Mouse (Mus musculus): ENCODE data around the gene Pnp. TPM values are rescaled to one million over a fixed set of nuclear protein-coding genes. Genes with fewer than 3 reads are reported as not detected.
"Not testable (repeated sequence)": the region's sequence is repeated elsewhere in the genome, so short reads cannot be mapped to it uniquely, and the experiment has no call there.

Pnp gene
- total and polyA plus RNA-seq, 2 experiments from 2014 or later = 14.4 to 35.9 TPM

- H3K9me3 ChIP-seq (ENCODE audit: low read length) = no peaks in the 10 kb centered on the region
- peak overlapping the region; percentile 21; the same call in 1 of the 2 replicates for H3K27ac ChIP-seq (ENCODE audit: low read depth, low read length)
- H3K27me3 ChIP-seq (ENCODE audit: insufficient read depth, low read length) = no peaks in the 10 kb centered on the region
- 17% methylated on average over 18 of the region's 19 CpGs for WGBS
- H3K4me2 ChIP-seq (ENCODE audit: low read depth, low read length, poor library complexity, severe bottlenecking) = peak overlapping the region; percentile 85
- peak overlapping the region; percentile 62 for H3K9ac ChIP-seq (replicated peaks; ENCODE audit: low read length, poor library complexity, severe bottlenecking)
- peak; percentile 60 for DNase-seq (ENCODE audit: low spot score)
- no peaks in the 10 kb centered on the region for H3K36me3 ChIP-seq (ENCODE audit: insufficient read depth, low read length)
- TF ChIP-seq CTCF (IDR thresholded peaks at IDR 0.05) = no peak
- peak overlapping the region; percentile 56 for H3K4me3 ChIP-seq (ENCODE audit: low read depth, low read length)
- H3K4me1 ChIP-seq (ENCODE audit: insufficient read depth, low read length) = no peaks in the 10 kb centered on the region
- ATAC-seq (ENCODE audit: low FRiP score) = peak; percentile 32
Measured at GRCm38 (mm10) chr14:50895985-50896746, 34.7 kb upstream of the Pnp start.

GRCm38 (mm10) chr14:50896747-50897373 is 34.0 kb upstream of the Pnp start:
- WGBS = 16% methylated on average over 23 of the region's 23 CpGs
- H3K4me1 ChIP-seq (ENCODE audit: insufficient read depth, low read length) = no peaks in the 10 kb centered on the region
- H3K9me3 ChIP-seq (ENCODE audit: low read length) = no peaks in the 10 kb centered on the region
- no peaks in the 10 kb centered on the region for H3K36me3 ChIP-seq (ENCODE audit: insufficient read depth, low read length)
- H3K4me3 ChIP-seq (ENCODE audit: low read depth, low read length) = peak overlapping the region; percentile 56
- ATAC-seq (ENCODE audit: low FRiP score) (peak; percentile 72), DNase-seq (ENCODE audit: low spot score) (peak; percentile 19)
- no peaks in the 10 kb centered on the region for H3K27me3 ChIP-seq (ENCODE audit: insufficient read depth, low read length)
- peak overlapping the region; percentile 62 for H3K9ac ChIP-seq (replicated peaks; ENCODE audit: low read length, poor library complexity, severe bottlenecking)
- peak overlapping the region; percentile 85 for H3K4me2 ChIP-seq (ENCODE audit: low read depth, low read length, poor library complexity, severe bottlenecking)
- peak overlapping the region; percentile 21 for H3K27ac ChIP-seq (ENCODE audit: low read depth, low read length)
- no peak for TF ChIP-seq CTCF (IDR thresholded peaks at IDR 0.05)

DNA sequence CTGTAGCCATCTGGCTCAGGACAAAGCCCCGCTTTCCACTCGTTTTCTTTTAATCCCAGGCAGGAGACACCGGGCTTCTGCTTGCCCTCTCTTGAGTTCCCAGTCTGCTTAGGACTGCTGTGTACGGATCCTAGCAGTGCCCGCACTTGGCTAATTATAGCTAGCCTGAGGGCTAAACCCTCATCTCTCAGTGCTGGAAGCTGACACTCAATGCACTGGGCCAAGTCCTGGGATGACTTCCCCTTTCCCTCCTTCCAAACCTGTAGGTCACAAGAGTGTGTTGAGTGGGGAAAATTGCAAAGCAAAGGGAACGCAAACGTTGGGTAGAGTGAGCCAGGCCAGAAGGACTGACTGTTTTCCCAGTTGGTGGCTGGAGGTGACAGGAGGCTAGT is 33.5 kb upstream of the Pnp start, which contains the start of gene Klhl33:
TSS of gene Klhl33 (minus strand) at position 134 of the 392 bp plus-strand sequence.
- no peak for TF ChIP-seq CTCF (IDR thresholded peaks at IDR 0.05)
- 37% methylated on average over 7 of the region's 7 CpGs for WGBS
- Histone ChIP-seq H3K4me2 (ENCODE audit: low read depth, low read length, poor library complexity, severe bottlenecking) (peak within 1 kb of the TSS; percentile 85), H3K36me3 (ENCODE audit: insufficient read depth, low read length) (no peaks in the 10 kb centered on the region), H3K27me3 (ENCODE audit: insufficient read depth, low read length) (no peaks in the 10 kb centered on the region), H3K9me3 (ENCODE audit: low read length) (no peaks in the 10 kb centered on the region), H3K4me1 (ENCODE audit: insufficient read depth, low read length) (no peaks in the 10 kb centered on the region), H3K9ac (replicated peaks; ENCODE audit: low read length, poor library complexity, severe bottlenecking) (peak within 1 kb of the TSS; percentile 62), H3K4me3 (ENCODE audit: low read depth, low read length) (peak within 1 kb of the TSS; percentile 56), H3K27ac (ENCODE audit: low read depth, low read length) (peak within 1 kb of the TSS; percentile 21)
- DNase-seq (ENCODE audit: low spot score) (no peak), ATAC-seq (ENCODE audit: low FRiP score) (no peak)

GRCm38 (mm10) chr14:50897992-50898391 is 32.9 kb upstream of the Pnp start:
- H3K27ac ChIP-seq (ENCODE audit: low read depth, low read length); ATAC-seq (ENCODE audit: low FRiP score); H3K9ac ChIP-seq (replicated peaks; ENCODE audit: low read length, poor library complexity, severe bottlenecking); DNase-seq (ENCODE audit: low spot score); H3K4me3 ChIP-seq (ENCODE audit: low read depth, low read length); H3K27me3 ChIP-seq (ENCODE audit: insufficient read depth, low read length); H3K9me3 ChIP-seq (ENCODE audit: low read length); H3K4me1 ChIP-seq (ENCODE audit: insufficient read depth, low read length); H3K36me3 ChIP-seq (ENCODE audit: insufficient read depth, low read length); H3K4me2 ChIP-seq (ENCODE audit: low read depth, low read length, poor library complexity, severe bottlenecking): not testable (repeated sequence)
- 88% methylated on average over 2 of the region's 2 CpGs for WGBS

DNA sequence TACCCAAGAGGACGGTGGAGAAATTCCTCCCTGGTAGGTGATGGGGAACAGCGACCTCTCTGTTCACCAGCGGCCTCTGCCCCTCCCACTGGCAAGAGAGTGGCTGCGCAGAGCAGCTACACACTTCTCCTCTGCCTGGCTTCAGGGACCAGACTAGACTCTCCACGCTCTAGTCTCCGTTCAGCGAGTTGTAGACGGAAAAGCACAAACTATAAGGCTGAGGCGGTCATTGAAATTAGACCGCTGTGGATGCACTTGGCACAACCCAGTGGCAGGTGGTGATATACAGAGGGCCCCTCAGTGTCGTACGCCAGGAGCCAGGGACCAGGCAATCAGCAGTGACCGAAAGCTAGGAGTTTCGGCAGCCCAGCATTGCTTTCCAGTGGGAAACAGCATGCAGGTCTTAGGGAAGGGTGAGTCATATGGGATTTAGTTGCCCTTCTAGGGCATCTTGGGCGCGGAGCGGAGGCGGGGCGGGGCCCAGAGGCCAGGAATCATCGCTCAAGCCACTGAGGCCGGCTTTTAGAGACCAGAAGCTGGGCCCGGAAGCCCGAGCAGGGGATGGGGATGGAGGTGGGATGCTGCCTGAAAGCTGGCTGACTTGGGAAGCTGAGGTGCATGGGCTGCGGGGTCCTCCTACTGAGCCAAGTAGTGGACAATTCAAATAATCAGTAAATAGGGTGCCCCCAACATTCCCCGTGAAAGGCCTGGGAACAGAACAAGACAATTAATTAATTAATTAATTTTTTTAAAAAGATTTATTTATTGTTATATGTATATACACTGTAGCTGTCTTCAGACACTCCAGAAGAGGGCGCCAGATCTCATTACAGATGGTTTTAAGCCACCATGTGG is 26.7 kb upstream of the Pnp start:
- DNase-seq (ENCODE audit: low spot score) = peak; percentile 78
- H3K36me3 ChIP-seq (ENCODE audit: insufficient read depth, low read length) = no peaks in the 10 kb centered on the region
- 2% methylated on average over 26 of the region's 26 CpGs for WGBS
- ATAC-seq (ENCODE audit: low FRiP score) = peak; percentile 87
- no peaks in the 10 kb centered on the region for H3K4me1 ChIP-seq (ENCODE audit: insufficient read depth, low read length)
- no peaks in the 10 kb centered on the region for H3K9me3 ChIP-seq (ENCODE audit: low read length)
- no peaks in the 10 kb centered on the region for H3K27me3 ChIP-seq (ENCODE audit: insufficient read depth, low read length)
- peak overlapping the region; percentile 64 for H3K4me2 ChIP-seq (ENCODE audit: low read depth, low read length, poor library complexity, severe bottlenecking)
- H3K4me3 ChIP-seq (ENCODE audit: low read depth, low read length) = peak overlapping the region; percentile 39
- peak; percentile 70 for TF ChIP-seq CTCF (IDR thresholded peaks at IDR 0.05)
- H3K27ac ChIP-seq (ENCODE audit: low read depth, low read length) = peak overlapping the region; percentile 19
- peak overlapping the region; percentile 60 for H3K9ac ChIP-seq (replicated peaks; ENCODE audit: low read length, poor library complexity, severe bottlenecking)

Data from midbrain, postnatal 0 days (tissue).